Mouse (Mus musculus) liver, embryonic 14.5 days (tissue): ENCODE results near the gene Sh3d21. TPM values are rescaled to one million over a fixed set of nuclear protein-coding genes. Genes with fewer than 3 reads are reported as not detected.
"Not testable (repeated sequence)": the region's sequence is repeated elsewhere in the genome, so short reads cannot be mapped to it uniquely, and the experiment has no call there.

Source experiments
- ATAC-seq: fragments of 200-750 bp; cut with Nextera tagmentation; 2 replicates; pipeline ENCODE4 v1.8.0; 2017; ENCODE audit warnings: moderate number of reproducible peaks, mild to moderate bottlenecking, moderate library complexity; ENCODE audit not compliant: insufficient read depth
- DNase-seq, 3 experiments: peaks; one replicate each; pipeline ENCODE4 v3.0.0-alpha.2; 2012 to 2013; ENCODE audit warnings: low read depth in 3 of 3, low spot score in 3 of 3
- H3K27ac ChIP-seq: fragments of 300-500 bp; sonication (generic); 2 replicates; pipeline ENCODE4 v1.5.1; 2014; ENCODE audit warnings: moderate library complexity, mild to moderate bottlenecking, control low read depth, inconsistent platforms
- H3K27me3 ChIP-seq: fragments of 300-500 bp; sonication (generic); 2 replicates; pipeline ENCODE4 v1.6.1; 2014; ENCODE audit warnings: mild to moderate bottlenecking, low read length, moderate library complexity; ENCODE audit not compliant: control insufficient read depth, insufficient read depth
- H3K36me3 ChIP-seq: fragments of 300-500 bp; sonication (generic); replicated peaks from 2 replicates; pipeline ENCODE4 v1.6.1; 2014; ENCODE audit warnings: low read depth; ENCODE audit not compliant: control insufficient read depth, insufficient read depth
- H3K4me1 ChIP-seq, 2 experiments: fragments of 200-500 bp in 1 of 2; fragments of 300-500 bp in 1 of 2; sonication (generic) in 1 of 2; replicated peaks; 2 replicates each; pipeline ENCODE4 v1.6.1; 2012 to 2014; ENCODE audit warnings: antibody characterized with exemption in 1 of 2, inconsistent platforms in 1 of 2, low read length in 1 of 2; ENCODE audit not compliant: control insufficient read depth in 2 of 2, insufficient read depth in 2 of 2
- H3K4me2 ChIP-seq: fragments of 300-500 bp; sonication (generic); 2 replicates; pipeline ENCODE4 v1.6.1; 2014; ENCODE audit warnings: low read depth, mild to moderate bottlenecking, control low read depth, moderate library complexity
- H3K4me3 ChIP-seq, 2 experiments: fragments of 200-500 bp in 1 of 2; fragments of 300-500 bp in 1 of 2; sonication (generic) in 1 of 2; 2 replicates each; pipeline ENCODE4 v1.5.1; 2012 to 2014; ENCODE audit warnings: low read depth in 2 of 2, low read length in 2 of 2, mild to moderate bottlenecking in 2 of 2, control low read depth in 1 of 2, inconsistent platforms in 1 of 2, moderate library complexity in 1 of 2; ENCODE audit not compliant: insufficient read depth in 1 of 2
- H3K9ac ChIP-seq: fragments of 300-500 bp; sonication (generic); replicated peaks from 2 replicates; pipeline ENCODE4 v1.6.1; 2014; ENCODE audit warnings: mild to moderate bottlenecking, control low read depth, moderate library complexity
- H3K9me3 ChIP-seq: fragments of 300-500 bp; sonication (generic); 2 replicates; pipeline ENCODE4 v1.6.1; 2016; ENCODE audit warnings: low read length, mixed read lengths; ENCODE audit not compliant: control insufficient read depth
- CTCF ChIP-seq: IDR thresholded peaks from 2 replicates; pipeline ENCODE4 v1.5.1; 2016; ENCODE audit warnings: antibody characterized with exemption, low read depth, control low read depth
- EP300 ChIP-seq: IDR thresholded peaks from 2 replicates; pipeline ENCODE4 v1.6.1; 2016; ENCODE audit warnings: antibody characterized with exemption, low read depth
- WGBS: fragments of 180-500 bp; shearing (Covaris S2); extraction: QIAGEN DNeasy Blood & Tissue Kit; methylation state at CpG from one replicate; pipeline ENCODE4 v1.1.7; 2014; ENCODE audit not compliant: insufficient replicate concordance; 5-methylcytosine and 5-hydroxymethylcytosine counted together
- polyA plus RNA-seq, 2 experiments: library from polyadenylated mRNA; depleted of rRNA in 1 of 2; stranded (reverse) in 1 of 2; unstranded in 1 of 2; fragments of >200 nt; fragmentation: Nextera tagmentation in 1 of 2; extraction: Ambion mirVana in 1 of 2; gene quantifications; 2 replicates each; pipeline versions ENCODE4 v1.2.1 to v1.2.3; 2012 to 2014

The Sh3d21 gene
- polyA plus RNA-seq, 2 experiments: 0.46 to 0.93 TPM

DNA sequence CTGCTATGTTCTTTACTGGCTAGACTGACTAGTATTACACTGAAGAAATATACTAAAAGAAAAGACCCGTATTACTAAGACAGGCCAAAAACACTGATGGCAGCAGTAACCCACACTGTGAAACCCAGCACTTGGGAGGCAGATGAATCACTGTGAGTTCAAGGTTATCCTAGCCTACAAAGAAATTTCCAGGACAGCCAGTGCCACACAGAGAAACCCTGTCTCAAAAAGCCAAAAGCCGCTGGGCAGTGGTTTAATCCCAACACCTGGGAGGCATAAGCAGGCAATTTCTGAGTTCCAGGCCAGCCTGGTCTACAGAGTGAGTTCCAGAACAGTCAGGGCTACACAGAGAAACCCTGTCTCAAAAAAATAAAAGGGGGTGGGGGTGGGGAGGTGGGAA, 27.3 kb upstream of the Sh3d21 start:
- no peak for ATAC-seq
- Histone ChIP-seq H3K27ac (no peak overlapping the region), H3K9ac (no peak overlapping the region), H3K4me3 (no peak overlapping the region), H3K27me3 (no peaks in the 10 kb centered on the region), H3K4me1 (no peaks in the 10 kb centered on the region), H3K9me3 (no peaks in the 10 kb centered on the region), H3K36me3 (peaks cover 70% of the 10 kb centered on the region), H3K4me2 (no peak overlapping the region)
- no peak for DNase-seq
- 87% methylated on average over 2 of the region's 2 CpGs for WGBS
- no peak for TF ChIP-seq EP300
- no peak for TF ChIP-seq CTCF

- H3K27me3 ChIP-seq: no peaks in the 10 kb centered on the region
- DNase-seq (no peak), ATAC-seq (no peak)
- H3K36me3 ChIP-seq: peaks cover 69% of the 10 kb centered on the region
- H3K9ac ChIP-seq: no peak overlapping the region
- H3K4me2 ChIP-seq: no peak overlapping the region
- TF ChIP-seq CTCF (no peak), EP300 (no peak)
- no peaks in the 10 kb centered on the region for H3K9me3 ChIP-seq
- H3K27ac ChIP-seq: no peak overlapping the region
- no peak overlapping the region for H3K4me3 ChIP-seq
- no peaks in the 10 kb centered on the region for H3K4me1 ChIP-seq
- WGBS: 88% methylated on average over 3 of the region's 3 CpGs
Measured at GRCm38 (mm10) chr4:126187096-126187495, 23.8 kb upstream of the Sh3d21 start.

- TF ChIP-seq EP300 (no peak), CTCF (no peak)
- no peak for ATAC-seq
- H3K4me2 ChIP-seq: no peak overlapping the region
- no peak for DNase-seq
- H3K4me1 ChIP-seq: no peaks in the 10 kb centered on the region
- H3K27ac ChIP-seq: no peak overlapping the region
- peaks cover 81% of the 10 kb centered on the region for H3K36me3 ChIP-seq
- no peaks in the 10 kb centered on the region for H3K9me3 ChIP-seq
- no peaks in the 10 kb centered on the region for H3K27me3 ChIP-seq
- WGBS: 83% methylated on average over 5 of the region's 5 CpGs
- H3K4me3 ChIP-seq: no peak overlapping the region
- no peak overlapping the region for H3K9ac ChIP-seq
Measured at GRCm38 (mm10) chr4:126183034-126183433, 19.7 kb upstream of the Sh3d21 start.

GRCm38 (mm10) chr4:126181170-126181957, 18.1 kb upstream of the Sh3d21 start:
- Histone ChIP-seq H3K27me3 (no peaks in the 10 kb centered on the region), H3K36me3 (peaks cover 83% of the 10 kb centered on the region), H3K4me2 (no peak overlapping the region), H3K9me3 (no peaks in the 10 kb centered on the region), H3K4me1 (no peaks in the 10 kb centered on the region), H3K27ac (no peak overlapping the region), H3K9ac (no peak overlapping the region), H3K4me3 (no peak overlapping the region)
- WGBS: 67% methylated on average over 7 of the region's 7 CpGs
- ATAC-seq (peak; percentile 55; the same call in 1 of the 2 replicates), DNase-seq (peak in 1 of 3 experiments; percentile 38)
- TF ChIP-seq CTCF: peak; percentile 84
- no peak for TF ChIP-seq EP300

- not testable (repeated sequence) for H3K27ac ChIP-seq, H3K9me3 ChIP-seq, H3K4me2 ChIP-seq, H3K27me3 ChIP-seq, H3K9ac ChIP-seq, H3K4me3 ChIP-seq, ATAC-seq, DNase-seq, H3K4me1 ChIP-seq
- WGBS: 74% methylated on average over 7 of the region's 7 CpGs
- peaks cover 90% of the 10 kb centered on the region for H3K36me3 ChIP-seq
Measured at GRCm38 (mm10) chr4:126175980-126176379, 12.7 kb upstream of the Sh3d21 start.
